Mouse (Mus musculus): ENCODE data around the gene Zfp512b.

- TF ChIP-seq EP300 (IDR thresholded peaks at IDR 0.05; ENCODE audit: insufficient read depth, low read depth, low read length) (no peak), CTCF (IDR thresholded peaks at IDR 0.05) (no peak), POLR2A (IDR thresholded peaks at IDR 0.05; ENCODE audit: insufficient read depth, low read depth, low read length) (no peak)
Observed at GRCm38 (mm10) chr2:181590471-181590870, 2.1 kb downstream of the Zfp512b start.
